Mouse (Mus musculus) kidney, adult 9 months (tissue): Measurements from ENCODE around the gene Foxm1.

Source experiments
- DNase-seq: peaks from one replicate; pipeline ENCODE4 v3.0.0; 2022

Foxm1 gene

GRCm38 (mm10) chr6:128362381-128363006 lies at the start of gene Foxm1, which contains the start of gene Rhno1:
Foxm1 (plus strand) TSS chr6:128362967.
Rhno1 (minus strand) TSS chr6:128362911.
- peak; percentile 83 for DNase-seq

- no peak for DNase-seq
These were observed 48.0 kb upstream of the Foxm1 start for GRCm38 (mm10) chr6:128314796-128315195.

- DNase-seq: no peak
These were observed 47.2 kb upstream of the Foxm1 start for GRCm38 (mm10) chr6:128315597-128315996.

- peak; percentile 80 for DNase-seq
These were observed 44.5 kb upstream of the Foxm1 start for GRCm38 (mm10) chr6:128318317-128318716.

- peak; percentile 71 for DNase-seq
These were observed 28.2 kb upstream of the Foxm1 start for GRCm38 (mm10) chr6:128334397-128335124.

GRCm38 (mm10) chr6:128337467-128337866 lies 25.3 kb upstream of the Foxm1 start:
- peak; percentile 67 for DNase-seq

- no peak for DNase-seq
These were observed 23.9 kb upstream of the Foxm1 start for GRCm38 (mm10) chr6:128338876-128339275.

GRCm38 (mm10) chr6:128341956-128342723 lies 20.6 kb upstream of the Foxm1 start:
- DNase-seq: no peak

- no peak for DNase-seq
These were observed 17.1 kb upstream of the Foxm1 start for GRCm38 (mm10) chr6:128345623-128346022.

- DNase-seq: no peak
These were observed 16.0 kb upstream of the Foxm1 start for GRCm38 (mm10) chr6:128346782-128347181.

- DNase-seq: no peak
These were observed 13.1 kb upstream of the Foxm1 start for GRCm38 (mm10) chr6:128349711-128350110.

GRCm38 (mm10) chr6:128354140-128354539 lies 8.6 kb upstream of the Foxm1 start:
- no peak for DNase-seq

- peak; percentile 69 for DNase-seq
These were observed 7.5 kb upstream of the Foxm1 start for GRCm38 (mm10) chr6:128355201-128355681.

- DNase-seq: peak; percentile 97
These were observed 6.9 kb upstream of the Foxm1 start, which contains the start of gene Tulp3 for GRCm38 (mm10) chr6:128355726-128356416. Tulp3 (minus strand) TSS chr6:128355851.

- DNase-seq: peak; percentile 78
These were observed 3.8 kb upstream of the Foxm1 start for GRCm38 (mm10) chr6:128358999-128359398.

GRCm38 (mm10) chr6:128361901-128362300 lies 866 bp upstream of the Foxm1 start:
- no peak for DNase-seq

GRCm38 (mm10) chr6:128363007-128363825 lies 449 bp downstream of the Foxm1 start:
- no peak for DNase-seq

GRCm38 (mm10) chr6:128364721-128365120 lies 2.0 kb downstream of the Foxm1 start:
- DNase-seq: no peak

GRCm38 (mm10) chr6:128366466-128366865 lies 3.7 kb downstream of the Foxm1 start:
- DNase-seq: no peak

GRCm38 (mm10) chr6:128370040-128370439 lies 7.3 kb downstream of the Foxm1 start:
- DNase-seq: no peak

- DNase-seq: peak; percentile 29
These were observed 12.4 kb downstream of the Foxm1 start, which contains the start of the genes Tex52 and Gm44596 for GRCm38 (mm10) chr6:128375192-128375591. Tex52 (plus strand) TSS chr6:128375456. Gm44596 (plus strand) TSS chr6:128375503.
